Mouse (Mus musculus) heart, embryonic 13.5 days (tissue): ENCODE measurements at regions not wholly inside any gene's neighbourhood (a gene's known extent, or its start where the extent isn't known, plus 50 kb on each side); places are given as distances from the start of the nearest gene placed in this dataset.

Source experiments
- ATAC-seq: fragments of 200-750 bp; cut with Nextera tagmentation; 2 replicates; pipeline ENCODE4 v1.8.0; 2017; ENCODE audit warnings: moderate TSS enrichment; ENCODE audit not compliant: insufficient number of reproducible peaks, low FRiP score, low TSS enrichment; ENCODE audit errors: extremely low read depth
- H3K27ac ChIP-seq: fragments of 300-500 bp; sonication (generic); replicated peaks from 2 replicates; pipeline ENCODE4 v1.5.1; 2015; ENCODE audit warnings: moderate library complexity, mild to moderate bottlenecking, inconsistent platforms
- H3K27me3 ChIP-seq: fragments of 300-500 bp; sonication (generic); replicated peaks from 2 replicates; pipeline ENCODE4 v1.6.1; 2015; ENCODE audit warnings: mild to moderate bottlenecking, inconsistent platforms
- H3K36me3 ChIP-seq: fragments of 300-500 bp; sonication (generic); 2 replicates; pipeline ENCODE4 v1.6.1; 2015; ENCODE audit warnings: mild to moderate bottlenecking, inconsistent platforms
- H3K4me1 ChIP-seq: fragments of 300-500 bp; sonication (generic); 2 replicates; pipeline ENCODE4 v1.6.1; 2015; ENCODE audit warnings: inconsistent platforms
- H3K4me2 ChIP-seq: fragments of 300-500 bp; sonication (generic); 2 replicates; pipeline ENCODE4 v1.6.1; 2015; ENCODE audit warnings: inconsistent platforms, mild to moderate bottlenecking, moderate library complexity
- H3K4me3 ChIP-seq: fragments of 300-500 bp; sonication (generic); 2 replicates; pipeline ENCODE4 v1.5.1; 2015; ENCODE audit warnings: moderate library complexity, mild to moderate bottlenecking, inconsistent platforms
- H3K9ac ChIP-seq: fragments of 300-500 bp; sonication (generic); 2 replicates; pipeline ENCODE4 v1.6.1; 2015; ENCODE audit warnings: inconsistent platforms, mild to moderate bottlenecking, moderate library complexity
- H3K9me3 ChIP-seq: fragments of 300-500 bp; sonication (generic); 2 replicates; pipeline ENCODE4 v1.6.1; 2016; ENCODE audit warnings: inconsistent platforms
- WGBS: fragments of 180-500 bp; shearing (Covaris S2); methylation state at CpG from one replicate; pipeline ENCODE4 v1.1.7; 2015; ENCODE audit warnings: mixed read lengths; 5-methylcytosine and 5-hydroxymethylcytosine counted together

GRCm38 (mm10) chr19:36681056-36681455 is 55.4 kb downstream of the Ppp1r3c start:
- no peak for ATAC-seq
- Histone ChIP-seq H3K27ac (peak overlapping the region; percentile 89), H3K9me3 (no peaks in the 10 kb centered on the region), H3K36me3 (no peaks in the 10 kb centered on the region), H3K27me3 (no peaks in the 10 kb centered on the region), H3K4me3 (no peak overlapping the region), H3K9ac (peak overlapping the region; percentile 53; the same call in 1 of the 2 replicates), H3K4me2 (no peak overlapping the region), H3K4me1 (peaks cover 81% of the 10 kb centered on the region)
- 37% methylated on average over 4 of the region's 4 CpGs for WGBS

DNA sequence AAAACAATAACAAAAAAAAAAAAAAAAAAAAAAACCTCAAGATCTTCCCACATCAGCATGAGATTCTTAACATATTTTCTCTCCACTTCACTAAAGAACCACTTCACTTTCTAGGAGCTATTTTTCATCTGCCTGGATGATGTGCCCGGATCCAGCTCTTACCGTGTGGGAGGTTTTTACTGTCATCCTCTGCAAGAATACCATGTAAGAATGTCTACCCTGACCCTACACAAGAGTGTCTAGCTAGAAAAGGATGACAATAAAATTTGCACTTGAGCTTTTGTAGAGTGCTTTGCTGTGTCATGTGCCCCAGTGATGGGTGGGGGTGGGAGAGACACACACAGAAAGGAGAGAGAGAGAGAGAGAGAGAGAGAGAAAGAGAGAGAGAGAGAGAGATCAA is 56.1 kb downstream of the Ppp1r3c start:
- H3K4me2 ChIP-seq: no peak overlapping the region
- no peaks in the 10 kb centered on the region for H3K27me3 ChIP-seq
- no peak overlapping the region for H3K9ac ChIP-seq
- no peak overlapping the region for H3K4me3 ChIP-seq
- no peaks in the 10 kb centered on the region for H3K9me3 ChIP-seq
- no peaks in the 10 kb centered on the region for H3K36me3 ChIP-seq
- peak overlapping the region; percentile 89 for H3K27ac ChIP-seq
- WGBS: 45% methylated on average over 2 of the region's 2 CpGs
- ATAC-seq: no peak
- peaks cover 78% of the 10 kb centered on the region for H3K4me1 ChIP-seq

DNA sequence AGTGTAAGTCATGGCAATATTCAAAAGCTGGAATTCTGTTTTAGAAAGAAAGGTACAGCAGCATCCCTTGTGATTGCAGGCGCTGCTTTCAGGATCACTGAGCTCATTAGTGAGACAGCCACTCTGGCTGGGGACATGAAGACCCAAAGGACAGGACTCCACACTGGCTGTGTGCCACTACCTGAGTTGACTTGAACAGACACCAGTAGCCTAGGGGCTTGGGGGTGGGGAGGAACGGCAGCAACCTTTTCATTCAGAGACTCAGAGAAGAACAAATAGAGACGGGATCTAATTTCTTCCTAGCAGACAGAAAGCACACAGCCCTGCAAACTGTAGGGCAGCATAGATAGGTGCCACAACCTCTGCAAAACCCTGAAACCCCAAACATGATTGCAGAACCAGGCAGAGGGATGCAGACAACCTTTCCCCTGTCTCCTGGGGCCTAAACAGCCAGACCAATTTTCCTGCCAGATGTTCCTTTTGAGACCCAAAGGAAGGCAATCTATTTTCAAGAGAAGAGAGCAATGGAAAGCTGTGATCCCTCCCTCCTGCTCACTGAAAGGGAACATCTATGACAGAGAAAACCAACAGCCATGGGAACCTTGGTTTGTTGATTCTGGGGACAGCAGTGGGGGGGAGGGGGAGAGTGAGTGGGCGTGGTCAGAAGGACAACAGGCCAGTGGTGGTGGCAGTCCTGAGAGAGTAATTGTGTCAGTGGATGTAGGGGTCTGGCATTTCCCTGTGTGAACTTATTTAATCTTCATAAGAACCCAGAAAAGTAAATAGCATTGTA is 57.2 kb downstream of the Ppp1r3c start:
- Histone ChIP-seq H3K4me3 (no peak overlapping the region), H3K27me3 (no peaks in the 10 kb centered on the region), H3K9ac (peak overlapping the region; percentile 56; the same call in 1 of the 2 replicates), H3K4me1 (peaks cover 76% of the 10 kb centered on the region), H3K9me3 (no peaks in the 10 kb centered on the region), H3K36me3 (no peaks in the 10 kb centered on the region), H3K4me2 (0 out of 2 replicates have a peak overlapping the region, but pooled peaks have one; percentile 11), H3K27ac (peak overlapping the region; percentile 89)
- ATAC-seq: no peak
- 34% methylated on average over 4 of the region's 4 CpGs for WGBS

DNA sequence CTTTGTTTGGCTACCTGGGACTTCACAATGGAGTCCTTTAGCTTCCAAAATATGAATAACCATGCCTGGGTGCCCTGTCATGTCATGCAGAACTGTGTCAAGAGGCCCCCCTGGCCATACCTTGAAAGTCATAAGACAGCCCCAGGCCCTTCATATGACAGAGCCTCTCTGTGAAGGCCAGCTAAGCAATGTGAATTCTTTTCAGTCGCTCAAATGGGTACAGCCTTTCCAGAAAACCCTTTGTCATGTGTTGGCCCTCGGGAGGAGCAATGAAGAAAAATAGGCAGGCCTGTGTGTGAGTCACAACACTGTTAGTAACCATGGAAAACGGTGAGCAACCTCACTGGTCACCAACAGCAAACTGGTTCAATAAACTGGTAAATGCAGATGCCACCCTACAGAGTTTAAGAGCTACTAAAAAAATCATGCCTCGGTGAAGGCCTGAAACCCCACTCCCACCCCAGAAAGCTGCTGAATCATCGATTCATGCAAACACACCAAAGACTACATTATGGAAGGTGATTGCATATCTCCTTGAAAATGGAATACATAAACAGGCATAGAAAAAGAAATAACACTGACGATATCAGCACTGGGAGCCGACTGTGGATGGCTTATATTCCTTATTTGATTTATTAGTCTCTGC is 57.9 kb downstream of the Ppp1r3c start:
- 72% methylated on average over 7 of the region's 7 CpGs for WGBS
- peaks cover 69% of the 10 kb centered on the region for H3K4me1 ChIP-seq

GRCm38 (mm10) chr19:36677101-36678081 is 59.1 kb downstream of the Ppp1r3c start:
- Histone ChIP-seq H3K27ac (peak overlapping the region; percentile 89), H3K4me1 (peaks cover 59% of the 10 kb centered on the region), H3K27me3 (no peaks in the 10 kb centered on the region), H3K9ac (peak overlapping the region; percentile 57; the same call in 1 of the 2 replicates), H3K4me2 (no peak overlapping the region), H3K4me3 (no peak overlapping the region), H3K36me3 (no peaks in the 10 kb centered on the region), H3K9me3 (no peaks in the 10 kb centered on the region)
- 56% methylated on average over 18 of the region's 18 CpGs for whole genome bisulfite sequencing
- ATAC-seq: no peak

More for the DNA sequence above, 57.9 kb downstream of the Ppp1r3c start:
- Histone ChIP-seq H3K36me3 (no peaks in the 10 kb centered on the region), H3K9me3 (no peaks in the 10 kb centered on the region), H3K4me3 (no peak overlapping the region), H3K9ac (peak overlapping the region; percentile 56; the same call in 1 of the 2 replicates), H3K27me3 (no peaks in the 10 kb centered on the region), H3K4me2 (no peak overlapping the region), H3K27ac (peak overlapping the region; percentile 89)
- ATAC-seq: no peak

- Histone ChIP-seq H3K4me3 (no peak overlapping the region), H3K9me3 (no peaks in the 10 kb centered on the region), H3K36me3 (no peaks in the 10 kb centered on the region), H3K4me1 (peaks cover 60% of the 10 kb centered on the region), H3K4me2 (no peak overlapping the region), H3K27ac (no peak overlapping the region), H3K9ac (no peak overlapping the region), H3K27me3 (no peaks in the 10 kb centered on the region)
- 75% methylated on average over 4 of the region's 4 CpGs for WGBS
- ATAC-seq: no peak
Observed at GRCm38 (mm10) chr19:36674946-36675345, 61.5 kb downstream of the Ppp1r3c start.

GRCm38 (mm10) chr19:36670813-36671212 is 65.6 kb downstream of the Ppp1r3c start:
- Histone ChIP-seq H3K9me3 (no peaks in the 10 kb centered on the region), H3K4me1 (peaks cover 62% of the 10 kb centered on the region), H3K9ac (no peak overlapping the region), H3K27ac (peak overlapping the region; percentile 93), H3K36me3 (no peaks in the 10 kb centered on the region), H3K4me2 (no peak overlapping the region), H3K27me3 (no peaks in the 10 kb centered on the region), H3K4me3 (no peak overlapping the region)
- no peak; the same call in 1 of the 2 replicates for ATAC-seq
- 53% methylated on average over 7 of the region's 7 CpGs for WGBS
